8 mouse cellular contexts compared by ENCODE assay signal in the genomic region with DNA sequence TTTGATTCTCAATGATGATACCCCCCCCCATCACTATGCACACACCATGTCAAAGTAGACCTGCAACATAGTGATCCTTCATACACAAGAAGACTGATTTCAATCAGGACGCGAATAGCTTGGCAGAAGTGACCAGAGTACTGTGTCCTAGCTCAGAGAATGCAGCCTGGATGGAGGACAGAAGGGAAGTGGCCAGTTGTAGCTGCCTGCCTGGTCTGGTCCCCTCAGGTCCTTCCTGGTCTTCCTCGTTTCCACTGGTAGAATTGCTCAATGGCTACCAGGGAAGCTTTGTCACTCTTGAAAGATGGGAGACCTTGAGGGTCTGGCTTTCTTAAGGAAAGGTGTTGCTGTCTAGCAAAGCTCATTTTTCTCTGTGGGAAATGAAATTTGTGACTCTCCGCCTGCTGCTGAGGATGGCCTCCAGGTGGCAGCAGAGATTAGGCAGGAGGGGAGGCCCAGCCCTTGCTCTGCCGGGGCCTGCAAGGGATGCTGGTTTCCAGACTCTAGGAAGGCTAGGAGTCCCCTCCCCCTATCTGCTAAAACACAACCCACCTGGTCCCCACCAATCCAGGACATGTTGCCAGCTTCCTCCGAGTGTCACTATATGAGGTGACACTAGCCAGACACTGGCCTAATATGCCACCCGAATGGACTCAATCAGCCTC. TPM values are rescaled to one million over a fixed set of nuclear protein-coding genes. Genes with fewer than 3 reads are reported as not detected.
A peak's percentile ranks its signal among the peaks of the same experiment; 100 is the strongest.
DNase-seq lines count a peak whose midpoint lies in the region; ATAC-seq lines count a peak whose summit lies in the region.

No protein-coding gene starts in this region.

- peak; percentile 53 for DNase-seq in CD4-positive helper T cell, adult 2 months (ENCODE audit: low read depth, low spot score)
- peak; percentile 73 to 75 for DNase-seq in adrenal gland, adult 18-20 months (ENCODE audit: low spot score in 2 of 2)
- peak; percentile 83 for DNase-seq in embryo, embryonic 10 days (ENCODE audit: low spot score)
- DNase-seq in kidney, adult 9 months = peak; percentile 61
- DNase-seq in liver, embryonic 11.5 days (ENCODE audit: low spot score) = peak; percentile 62
- DNase-seq in thymus, postnatal 25 days = peak; percentile 61

- H3K4me1 ChIP-seq in liver, embryonic 11.5 days (replicated peaks; ENCODE audit: control insufficient read depth, insufficient read depth, low read length) = no peaks in the 10 kb centered on the region
- H3K4me1 ChIP-seq in neural tube, embryonic 12.5 days = peaks cover 5% of the 10 kb centered on the region

- no peak overlapping the region for H3K9ac ChIP-seq in liver, embryonic 11.5 days (ENCODE audit: low read depth, low read length)
- H3K9ac ChIP-seq in neural tube, embryonic 12.5 days = no peak overlapping the region

- H3K9me3 ChIP-seq in liver, embryonic 11.5 days (ENCODE audit: control insufficient read depth, low read length) = no peaks in the 10 kb centered on the region
- no peaks in the 10 kb centered on the region for H3K9me3 ChIP-seq in neural tube, embryonic 12.5 days

- no peaks in the 10 kb centered on the region for H3K27me3 ChIP-seq in liver, embryonic 11.5 days (replicated peaks; ENCODE audit: control insufficient read depth, insufficient read depth, low read length)
- H3K27me3 ChIP-seq in neural tube, embryonic 12.5 days (replicated peaks) = no peaks in the 10 kb centered on the region

- no peak overlapping the region for H3K4me3 ChIP-seq in liver, embryonic 11.5 days (ENCODE audit: low read depth, low read length)
- H3K4me3 ChIP-seq in neural tube, embryonic 12.5 days = no peak overlapping the region

- ATAC-seq in granulocyte monocyte progenitor cell, adult 5-6 weeks (replicated peaks; ENCODE audit: poor library complexity, severe bottlenecking) = peak; percentile 78
- 0 out of 2 replicates have a peak, but pooled peaks have one; percentile 41 for ATAC-seq in liver, embryonic 11.5 days (replicated peaks; ENCODE audit: low FRiP score)
- peak; percentile 83 for ATAC-seq in neural tube, embryonic 12.5 days (ENCODE audit: low FRiP score, low read depth)

- no peak overlapping the region for H3K4me2 ChIP-seq in liver, embryonic 11.5 days
- H3K4me2 ChIP-seq in neural tube, embryonic 12.5 days (replicated peaks) = no peak overlapping the region

- WGBS in liver, embryonic 11.5 days = 16% methylated on average over 7 of the region's 7 CpGs
- WGBS in neural tube, embryonic 12.5 days = 20% methylated on average over 7 of the region's 7 CpGs

- H3K27ac ChIP-seq in liver, embryonic 11.5 days (ENCODE audit: low read depth, low read length) = no peak overlapping the region
- H3K27ac ChIP-seq in neural tube, embryonic 12.5 days = no peak overlapping the region

- H3K36me3 ChIP-seq in liver, embryonic 11.5 days (ENCODE audit: control insufficient read depth, insufficient read depth, low read length) = no peaks in the 10 kb centered on the region
- H3K36me3 ChIP-seq in neural tube, embryonic 12.5 days = no peaks in the 10 kb centered on the region

RNA-seq across cellular contexts. Expression of a gene that starts 4.5 kb away (rescaled TPM):
- under 1 TPM in 1 of 2 experiments, not detected in 1; 0.07 TPM for total RNA-seq in adrenal gland, adult 18-20 months (2021)
- total RNA-seq in granulocyte monocyte progenitor cell, adult 5-6 weeks (2014; fragmentation: Nextera tagmentation) = not detected in 2 replicates
- 0.13 TPM in 1 of 2 replicates, not detected in the other for total RNA-seq in granulocyte monocyte progenitor cell, adult 5-6 weeks (2017)
- polyA plus RNA-seq in liver, embryonic 11.5 days (2014; fragmentation: Nextera tagmentation; extraction: Ambion mirVana) = 0.23 and 0.41 TPM in 2 replicates
- polyA plus RNA-seq in neural tube, embryonic 12.5 days (2016; fragmentation: Nextera tagmentation; extraction: Ambion mirVana) = 0.18 and 0.34 TPM in 2 replicates

RNA-seq across cellular contexts. Expression of a gene that starts 49.4 kb away (rescaled TPM):
- total RNA-seq in adrenal gland, adult 18-20 months (2021) = 100 to 1,000 TPM; 111 to 138 TPM
- total RNA-seq in granulocyte monocyte progenitor cell, adult 5-6 weeks (2014; fragmentation: Nextera tagmentation) = 27.3 and 71.9 TPM in 2 replicates
- total RNA-seq in granulocyte monocyte progenitor cell, adult 5-6 weeks (2017) = 69.4 and 69.5 TPM in 2 replicates
- polyA plus RNA-seq in liver, embryonic 11.5 days (2014; fragmentation: Nextera tagmentation; extraction: Ambion mirVana) = 56.3 and 63.4 TPM in 2 replicates
- 181 and 196 TPM in 2 replicates for polyA plus RNA-seq in neural tube, embryonic 12.5 days (2016; fragmentation: Nextera tagmentation; extraction: Ambion mirVana)

RNA-seq across cellular contexts. Expression of a gene that starts 58.9 kb away (rescaled TPM):
- 1 to 10 TPM; 1.1 to 1.4 TPM for total RNA-seq in adrenal gland, adult 18-20 months (2021)
- 0.51 TPM in 1 of 2 replicates, not detected in the other for total RNA-seq in granulocyte monocyte progenitor cell, adult 5-6 weeks (2014; fragmentation: Nextera tagmentation)
- not detected in 2 replicates for total RNA-seq in granulocyte monocyte progenitor cell, adult 5-6 weeks (2017)
- 0.08 and 0.12 TPM in 2 replicates for polyA plus RNA-seq in liver, embryonic 11.5 days (2014; fragmentation: Nextera tagmentation; extraction: Ambion mirVana)
- 2.6 TPM in 2 replicates for polyA plus RNA-seq in neural tube, embryonic 12.5 days (2016; fragmentation: Nextera tagmentation; extraction: Ambion mirVana)

RNA-seq across cellular contexts. Expression of a gene that starts 58.9 kb away (rescaled TPM):
- 1 to 10 TPM; 1.9 to 3.6 TPM for total RNA-seq in adrenal gland, adult 18-20 months (2021)
- total RNA-seq in granulocyte monocyte progenitor cell, adult 5-6 weeks (2014; fragmentation: Nextera tagmentation) = not detected in 2 replicates
- 0.04 TPM in 1 of 2 replicates, not detected in the other for total RNA-seq in granulocyte monocyte progenitor cell, adult 5-6 weeks (2017)
- polyA plus RNA-seq in liver, embryonic 11.5 days (2014; fragmentation: Nextera tagmentation; extraction: Ambion mirVana) = 2.3 and 4.3 TPM in 2 replicates
- polyA plus RNA-seq in neural tube, embryonic 12.5 days (2016; fragmentation: Nextera tagmentation; extraction: Ambion mirVana) = 11.5 and 13.5 TPM in 2 replicates
